Mouse (Mus musculus) kidney, postnatal 14 days (tissue): ENCODE measurements around the gene Trappc5.

ENCODE experiments used
- DNase-seq: peaks from one replicate; pipeline ENCODE4 v3.0.0; 2022; ENCODE audit warnings: mixed read lengths

Trappc5 gene

DNA sequence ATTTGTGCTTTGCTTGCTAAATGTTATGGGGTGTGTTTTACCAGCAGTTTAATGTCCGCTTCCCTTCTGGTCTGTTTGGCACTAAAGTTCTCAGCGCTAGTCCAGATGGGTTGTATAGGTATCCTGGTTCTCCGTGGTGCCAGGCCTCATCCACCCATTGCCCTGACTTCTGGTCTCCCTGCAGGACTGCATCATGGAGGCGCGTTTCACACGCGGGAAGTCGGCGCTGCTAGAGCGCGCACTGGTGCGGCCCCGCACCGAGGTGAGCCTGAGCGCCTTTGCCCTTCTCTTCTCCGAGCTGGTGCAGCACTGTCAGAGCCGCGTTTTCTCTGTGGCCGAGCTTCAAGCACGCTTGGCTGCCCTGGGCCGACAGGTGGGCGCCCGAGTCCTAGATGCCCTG, 2.7 kb downstream of the Trappc5 start:
- no peak for DNase-seq

DNA sequence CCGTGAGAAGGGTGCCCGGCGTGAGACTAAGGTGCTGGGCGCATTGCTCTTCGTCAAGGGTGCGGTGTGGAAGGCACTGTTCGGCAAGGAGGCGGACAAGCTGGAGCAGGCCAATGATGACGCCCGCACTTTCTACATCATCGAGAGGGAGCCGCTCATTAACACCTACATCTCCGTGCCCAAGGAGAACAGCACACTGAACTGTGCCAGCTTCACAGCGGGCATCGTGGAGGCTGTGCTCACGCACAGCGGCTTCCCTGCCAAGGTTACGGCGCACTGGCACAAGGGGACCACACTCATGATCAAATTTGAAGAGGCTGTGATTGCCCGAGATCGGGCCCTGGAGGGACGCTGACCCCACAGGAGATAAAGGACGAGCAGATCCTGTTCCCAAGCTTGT, 3.1 kb downstream of the Trappc5 start:
- DNase-seq: no peak

DNA sequence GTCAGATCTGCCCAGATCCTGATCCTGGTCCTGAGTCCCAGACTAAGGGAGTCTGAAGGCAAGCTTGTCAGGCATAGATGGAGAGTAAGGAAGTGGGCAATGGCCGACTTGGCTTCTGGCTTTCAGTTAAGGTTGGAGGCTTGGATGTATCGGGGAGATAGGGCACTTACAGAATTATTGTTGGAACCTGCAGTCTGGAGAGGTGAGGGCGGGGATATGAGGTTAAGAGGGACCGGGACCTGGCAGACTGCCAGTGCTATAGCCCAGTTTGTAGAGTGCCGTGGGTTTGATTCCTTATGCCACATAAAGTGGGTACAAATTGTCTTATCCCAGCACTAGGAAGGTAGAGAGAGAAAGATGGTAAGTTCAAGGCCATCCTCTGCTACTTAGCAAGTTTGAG, 3.6 kb downstream of the Trappc5 start:
- DNase-seq: no peak

DNA sequence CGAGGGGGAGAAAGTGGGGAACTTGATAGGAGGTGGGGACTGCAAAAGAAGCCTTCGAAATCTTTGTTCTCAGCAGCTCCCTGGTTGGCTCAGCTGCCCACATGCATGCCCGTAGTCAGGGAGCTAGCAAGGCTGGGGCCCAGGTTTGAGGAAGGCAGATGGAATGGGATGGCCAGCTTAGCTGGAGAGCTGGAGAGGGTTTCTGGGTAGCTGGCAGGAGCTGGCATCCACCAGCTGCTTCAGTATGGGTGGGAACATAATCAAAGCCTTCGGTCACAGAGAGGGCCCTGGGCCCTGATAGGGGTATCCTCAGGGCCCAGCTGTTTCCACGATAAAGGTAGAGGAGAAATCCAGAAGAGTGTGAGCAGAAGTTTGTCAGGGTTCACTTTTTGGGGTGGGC, 6.3 kb downstream of the Trappc5 start:
- DNase-seq: no peak

DNA sequence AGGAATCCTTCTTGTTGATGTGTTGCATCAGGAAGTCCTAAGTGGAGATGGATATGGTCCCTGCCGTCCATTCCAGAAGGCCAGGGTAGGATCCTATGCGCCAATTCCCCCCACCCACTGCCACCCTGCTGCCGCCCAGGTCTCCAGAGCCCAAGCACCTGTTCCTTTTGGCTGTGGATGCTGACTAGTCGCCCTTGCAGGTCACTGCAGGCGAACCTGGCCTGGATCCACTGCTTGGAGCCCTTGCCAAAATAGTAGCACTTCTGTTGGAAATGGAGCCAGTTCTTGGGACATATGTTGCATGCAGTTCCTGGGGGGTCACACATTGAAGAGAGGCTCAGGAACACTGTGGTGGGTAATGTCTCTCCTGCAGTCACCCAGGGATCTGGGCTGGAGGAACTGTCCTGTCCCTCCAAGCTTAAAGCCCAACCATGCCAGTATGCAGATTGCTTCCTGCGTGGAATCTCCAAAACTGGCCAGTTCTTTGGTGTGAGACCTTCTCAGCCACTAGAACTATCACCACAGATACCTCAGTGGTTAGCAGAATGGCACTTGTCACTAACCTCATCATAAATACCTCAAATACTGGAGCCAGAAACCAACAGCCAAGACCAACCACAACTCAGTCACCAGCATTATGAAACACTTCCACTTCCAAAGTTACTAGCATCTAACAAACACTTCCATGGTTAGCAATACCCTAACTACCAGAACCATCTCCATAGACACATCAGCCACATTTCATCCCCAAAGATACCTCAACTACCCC, 7.5 kb downstream of the Trappc5 start:
- no peak for DNase-seq

DNA sequence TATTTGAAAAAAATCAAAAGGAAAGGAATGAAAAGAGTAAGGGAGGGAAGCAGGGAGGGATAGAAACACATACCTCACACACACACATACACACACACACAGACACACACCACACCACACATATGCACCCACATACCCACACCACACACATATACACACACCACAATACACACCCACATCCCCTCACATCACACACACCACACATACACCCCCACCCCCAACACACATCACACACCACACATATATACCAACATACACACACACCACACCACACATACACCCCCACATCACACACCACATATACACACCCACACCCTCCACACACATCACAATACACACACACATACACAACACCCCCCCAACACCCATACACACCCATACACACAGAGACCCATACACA, 8.4 kb downstream of the Trappc5 start:
- DNase-seq: no peak

DNA sequence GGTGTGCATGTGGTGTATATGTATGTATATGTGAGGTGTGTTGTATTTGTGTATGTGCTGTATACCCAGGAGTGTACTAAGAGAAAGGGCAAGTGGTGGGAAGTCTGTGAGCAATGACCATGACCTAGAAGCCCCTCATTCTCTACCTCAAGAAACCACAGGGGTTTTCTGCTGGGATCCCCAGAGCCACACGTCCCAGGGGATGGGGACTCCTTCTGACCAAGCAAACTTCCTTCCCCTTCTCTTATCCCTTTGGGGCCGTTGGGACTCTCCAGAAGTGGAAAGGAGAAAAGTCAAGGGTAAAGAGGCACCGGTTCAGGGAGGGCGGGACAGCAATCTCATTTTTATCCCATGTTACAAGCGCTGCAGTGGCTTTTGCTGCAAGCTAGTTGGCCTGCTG, 9.3 kb downstream of the Trappc5 start:
- DNase-seq: no peak

DNA sequence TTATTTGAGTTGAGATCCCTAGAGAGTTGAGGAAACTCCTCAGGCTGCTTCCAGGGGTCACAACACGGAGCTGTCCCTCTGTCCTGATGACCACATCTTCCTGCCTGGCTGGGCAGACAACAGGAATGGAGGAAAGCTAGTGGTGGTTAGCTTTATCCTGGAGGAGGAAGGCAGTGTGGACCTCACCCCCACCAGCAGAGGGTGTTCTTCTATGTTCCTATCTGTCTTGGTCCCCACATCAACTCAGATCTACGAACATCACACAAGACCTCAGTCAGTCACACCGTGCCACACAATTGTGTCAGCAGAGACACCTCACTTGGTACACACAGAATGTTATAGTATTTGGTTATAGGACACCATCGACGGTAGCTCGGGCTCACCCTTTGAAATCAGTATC, 11.4 kb downstream of the Trappc5 start:
- no peak for DNase-seq

DNA sequence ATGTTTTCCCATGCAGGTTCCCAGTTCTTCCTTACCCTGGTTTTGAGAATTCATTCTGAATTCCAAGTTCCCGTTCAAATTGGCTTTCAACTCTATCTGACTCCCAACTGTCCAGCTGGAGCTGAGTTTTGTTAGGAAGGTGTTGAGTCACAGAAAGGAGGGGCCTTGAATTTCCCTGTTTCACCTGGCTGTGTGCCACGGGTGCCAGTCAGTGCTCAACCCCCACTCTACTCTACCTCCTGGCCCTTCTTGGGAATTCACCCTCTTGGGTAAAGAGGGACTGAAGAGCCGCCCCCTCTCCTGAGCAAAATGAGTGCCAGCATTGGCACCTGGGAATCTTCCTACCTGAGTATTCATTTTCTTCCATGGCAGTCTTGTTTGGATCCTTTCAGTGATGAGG, 14.7 kb downstream of the Trappc5 start:
- DNase-seq: no peak

DNA sequence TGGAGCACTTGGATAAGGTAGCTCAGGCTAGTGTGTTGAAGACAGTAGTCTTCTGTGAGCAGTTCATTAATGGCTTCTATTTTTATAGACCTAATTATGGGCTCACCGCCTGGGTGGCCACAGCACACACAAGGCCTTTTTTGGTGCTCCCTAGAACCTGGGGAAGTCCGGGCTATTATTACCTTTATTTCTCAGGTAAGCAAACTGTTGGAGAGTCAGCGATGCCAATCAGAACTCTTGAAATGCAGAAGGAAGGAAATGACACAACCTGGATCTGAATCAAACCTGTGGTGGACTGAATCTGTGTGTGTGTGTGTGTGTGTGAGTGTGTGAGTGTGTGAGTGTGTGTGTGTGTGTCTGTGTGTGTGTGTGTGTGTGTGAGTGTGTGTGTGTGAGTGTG, 18.0 kb downstream of the Trappc5 start, which contains the start of gene Fcer2a:
Fcer2a (minus strand) TSS at position 55 of the 400 bp plus-strand sequence.
- no peak for DNase-seq

DNA sequence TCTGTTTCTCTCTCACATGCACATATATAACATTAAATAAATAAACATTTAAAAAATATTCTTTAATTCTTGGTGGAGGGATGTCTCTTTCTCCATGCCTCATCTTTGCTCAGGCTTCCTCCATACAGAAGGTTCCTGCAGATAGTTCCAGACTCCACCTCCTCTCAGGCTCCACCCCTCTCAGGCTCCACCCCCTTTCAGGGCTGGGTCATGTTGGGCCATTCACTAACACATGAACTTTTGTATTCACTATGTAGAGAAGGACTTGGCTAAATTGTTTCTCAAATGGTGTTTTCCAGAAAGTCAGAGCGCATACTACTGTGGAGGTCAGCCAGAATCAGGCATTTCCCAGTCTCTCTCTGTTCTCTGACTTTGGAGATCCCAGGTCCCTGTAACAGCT, 25.4 kb downstream of the Trappc5 start:
- no peak for DNase-seq

DNA sequence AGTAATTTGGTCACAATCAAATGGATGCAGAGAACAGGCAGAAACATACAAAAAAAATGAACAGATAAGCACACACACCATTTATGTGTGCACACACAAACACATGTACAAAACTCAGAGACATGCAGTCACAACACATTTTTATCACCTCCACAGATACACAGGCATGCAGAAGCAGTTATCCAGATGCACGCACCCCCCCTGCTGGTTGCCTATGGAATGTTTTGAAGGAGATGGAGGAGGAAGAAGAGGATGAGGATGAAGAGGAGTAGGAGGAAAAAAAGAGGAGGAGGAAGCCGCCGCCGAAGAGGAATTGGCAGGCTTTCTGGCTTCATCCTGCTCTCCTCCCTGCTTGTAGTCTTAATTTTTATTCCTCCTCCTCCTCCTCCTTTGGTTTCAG, 29.6 kb downstream of the Trappc5 start:
- no peak for DNase-seq

DNA sequence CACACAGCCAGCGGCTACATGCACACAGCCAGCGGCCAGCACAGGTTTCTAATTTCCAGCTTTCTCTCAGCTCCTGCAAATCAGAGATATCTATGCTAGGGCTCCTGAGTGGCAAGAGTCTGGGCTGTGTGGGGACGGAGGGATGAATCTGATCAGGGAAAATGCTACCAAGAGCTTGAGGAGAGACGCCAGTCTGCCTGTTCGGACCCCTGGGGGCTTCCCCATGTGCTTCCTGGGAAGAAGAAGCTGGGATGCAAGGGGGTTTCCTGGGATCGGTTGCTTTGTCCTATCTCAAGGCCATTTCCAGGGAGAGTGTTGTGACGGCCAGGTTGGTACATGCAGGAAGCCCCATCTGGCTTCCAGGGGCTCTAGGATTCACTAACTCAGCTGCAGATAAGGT, 31.5 kb downstream of the Trappc5 start:
- no peak for DNase-seq

DNA sequence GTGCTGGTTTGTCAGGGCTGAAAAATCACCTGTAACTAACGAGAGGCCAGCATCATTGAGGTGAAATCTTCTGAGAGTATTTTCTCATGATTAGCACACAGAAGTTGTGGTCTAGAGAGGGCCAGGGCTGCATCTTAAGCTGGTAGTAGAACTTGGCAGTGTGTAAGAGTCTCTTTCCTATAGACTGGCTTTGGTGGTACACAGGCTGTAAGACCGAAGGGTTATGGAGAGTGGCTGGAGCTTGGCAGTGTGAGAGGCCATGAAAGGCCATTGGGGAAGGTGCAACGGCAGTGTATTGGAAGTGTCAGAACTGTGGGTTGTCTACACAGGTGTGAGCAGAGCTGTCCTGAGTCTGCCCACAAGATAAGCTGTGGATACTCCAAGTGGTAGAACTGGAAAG, 34.2 kb downstream of the Trappc5 start:
- DNase-seq: no peak

DNA sequence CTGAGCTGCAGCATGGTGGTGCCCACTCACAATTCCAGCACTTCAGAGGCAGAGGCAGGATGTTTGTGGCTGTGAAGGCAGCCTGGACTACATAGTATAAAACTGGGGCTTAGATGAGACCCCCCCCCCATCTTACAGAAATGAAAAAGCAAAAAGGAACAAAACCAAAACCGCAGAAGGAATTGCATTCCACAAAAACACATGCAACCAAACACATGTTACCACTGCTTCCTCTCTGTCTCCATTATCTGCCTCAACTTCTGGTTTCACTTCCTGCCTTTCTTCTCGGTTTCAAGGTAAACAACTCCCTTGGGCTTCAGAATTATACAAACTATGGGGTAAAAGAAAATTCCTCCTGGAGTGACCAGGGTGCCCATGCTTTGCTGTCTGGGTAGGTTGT, 35.5 kb downstream of the Trappc5 start:
- no peak for DNase-seq

DNA sequence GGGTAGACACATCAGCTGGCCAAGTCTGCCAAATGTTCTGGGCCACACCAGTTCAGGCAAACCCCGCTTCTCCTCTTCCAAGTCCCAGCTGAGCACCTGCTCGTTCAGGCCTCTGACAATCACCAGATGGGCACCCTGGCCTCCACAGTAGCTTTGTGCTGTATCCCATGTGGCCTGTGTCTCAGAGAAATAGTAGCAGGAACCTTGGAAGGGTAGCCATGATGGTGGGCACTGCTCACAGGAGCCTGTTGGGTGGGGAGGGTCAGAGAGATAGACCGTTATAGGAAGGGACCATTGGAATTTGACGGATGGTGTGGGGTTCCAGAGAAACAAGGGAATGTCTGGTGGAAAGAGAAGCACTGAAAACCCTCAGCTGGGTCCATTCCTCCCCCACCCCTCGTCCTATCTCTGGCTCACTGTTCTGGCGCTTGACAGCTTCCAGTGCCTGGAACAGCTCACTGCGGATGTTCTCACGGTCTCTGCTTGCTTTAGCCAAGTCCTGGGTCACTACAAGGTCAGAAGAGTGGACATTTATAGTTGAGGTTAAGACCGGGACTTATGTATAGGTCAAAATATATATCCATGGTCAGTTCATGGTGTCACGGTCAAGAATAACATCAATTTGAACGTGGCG, 41.3 kb downstream of the Trappc5 start:
- no peak for DNase-seq

DNA sequence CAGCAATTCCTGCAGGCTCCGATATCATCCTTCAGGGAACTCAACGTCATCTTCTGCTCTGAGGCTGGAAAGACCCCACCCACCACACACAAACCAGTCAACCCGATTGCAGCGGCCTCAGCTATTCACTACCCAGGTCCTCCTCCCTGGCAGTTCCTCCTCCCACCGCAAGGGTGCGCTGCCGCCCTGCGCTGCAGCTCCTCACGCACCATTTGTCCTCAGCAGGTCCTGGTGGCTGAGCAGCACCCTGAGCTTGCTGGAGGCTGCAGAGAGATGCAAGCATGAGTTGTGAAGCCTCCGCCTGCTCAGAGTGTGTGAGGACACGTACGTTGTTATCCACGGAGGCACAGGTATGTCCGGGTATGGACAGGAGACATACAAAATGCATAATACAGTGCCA, 42.5 kb downstream of the Trappc5 start:
- peak; percentile 68 for DNase-seq

DNA sequence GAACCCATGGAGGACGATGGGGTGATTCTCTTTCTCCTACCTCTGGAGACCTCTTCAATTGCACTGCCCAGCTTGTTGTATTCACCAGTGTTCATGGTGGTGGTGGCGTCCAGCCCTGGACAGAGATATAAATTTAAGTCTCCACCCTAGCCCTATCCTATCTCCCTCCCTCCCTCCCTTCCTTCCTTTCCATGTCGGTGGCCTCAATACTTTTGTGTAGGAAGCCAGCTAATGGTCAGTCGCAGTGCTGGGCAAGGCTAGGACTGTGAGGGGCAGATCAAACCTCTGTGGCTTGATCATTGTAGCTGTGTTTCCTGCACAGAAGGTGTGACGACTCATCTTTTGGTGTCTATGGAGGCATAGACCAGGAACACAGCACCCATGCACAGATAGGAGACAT, 44.5 kb downstream of the Trappc5 start, which contains the start of gene Clec4g:
Clec4g (minus strand) TSS at position 101 of the 400 bp plus-strand sequence.
- DNase-seq: no peak

DNA sequence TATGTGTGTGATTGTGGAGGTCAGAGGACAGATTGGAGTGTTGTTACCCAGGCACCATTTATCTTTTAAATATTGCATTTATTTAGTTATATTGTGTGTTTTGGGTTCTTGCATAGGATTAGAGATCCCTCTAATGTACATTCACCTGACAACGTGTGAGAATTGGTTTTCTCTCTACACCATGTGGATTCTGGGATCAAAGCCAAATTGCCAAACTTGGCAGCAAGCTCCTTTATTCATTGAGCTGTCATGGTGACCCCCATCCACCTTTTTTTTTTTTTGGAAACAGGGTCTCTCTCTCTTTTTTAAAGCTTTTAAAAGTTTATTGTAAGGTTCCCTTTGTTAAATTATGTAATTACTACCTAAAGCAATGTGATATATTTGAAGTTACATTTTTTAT, 44.9 kb downstream of the Trappc5 start:
- DNase-seq: no peak
